Mouse (Mus musculus): Measurements from ENCODE around the gene Snx13.
A peak's percentile ranks its signal among the peaks of the same experiment; 100 is the strongest.

Snx13 gene

DNA sequence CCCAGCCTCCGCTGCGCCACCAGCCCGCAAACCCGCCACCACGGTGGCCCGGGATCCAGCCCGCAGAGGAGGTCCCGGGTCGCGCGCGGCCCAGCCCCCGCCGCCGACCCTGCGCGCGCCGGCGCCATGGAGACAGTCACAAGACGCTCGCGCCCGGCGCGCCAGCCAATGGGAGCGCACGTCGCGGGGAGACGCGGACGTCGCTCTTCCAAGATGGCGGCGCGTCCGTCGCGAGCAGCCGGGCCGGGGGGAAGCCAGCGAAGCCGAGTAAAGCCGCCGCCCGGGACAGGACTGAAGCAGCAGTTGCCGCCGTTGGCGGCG lies at the start of gene Snx13:
Gene Snx13 (plus strand): TSS at position 188 of the 321 bp plus-strand sequence.
- peak; percentile 95 for DNase-seq (ENCODE audit: low spot score)

DNA sequence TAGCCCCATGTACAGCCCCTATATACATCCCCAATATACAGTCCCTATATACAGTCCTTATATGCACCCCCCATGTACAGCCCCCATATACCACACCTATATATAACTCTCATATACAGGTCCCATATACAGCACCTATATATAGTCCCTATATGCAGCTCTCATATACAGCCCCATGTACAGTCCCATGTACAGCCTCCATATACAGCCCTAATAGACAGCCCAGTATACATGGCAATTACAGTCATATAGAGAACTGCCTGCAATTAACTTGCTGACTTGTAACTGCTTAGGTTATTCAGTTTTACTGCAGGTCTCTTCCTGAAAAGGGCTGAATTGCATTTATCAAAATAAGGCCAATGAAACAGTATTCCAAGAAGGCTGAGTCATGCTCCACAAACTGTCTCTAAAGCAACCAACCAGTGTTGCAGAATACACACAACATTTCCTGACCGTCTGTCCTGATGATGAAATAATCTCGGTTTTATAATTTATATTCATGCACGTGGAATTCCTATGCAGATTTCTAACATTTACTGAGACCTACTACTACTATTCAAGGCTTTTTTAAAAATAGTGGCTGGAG lies 49.3 kb upstream of the Snx13 start:
- DNase-seq (ENCODE audit: low spot score) = no peak

DNA sequence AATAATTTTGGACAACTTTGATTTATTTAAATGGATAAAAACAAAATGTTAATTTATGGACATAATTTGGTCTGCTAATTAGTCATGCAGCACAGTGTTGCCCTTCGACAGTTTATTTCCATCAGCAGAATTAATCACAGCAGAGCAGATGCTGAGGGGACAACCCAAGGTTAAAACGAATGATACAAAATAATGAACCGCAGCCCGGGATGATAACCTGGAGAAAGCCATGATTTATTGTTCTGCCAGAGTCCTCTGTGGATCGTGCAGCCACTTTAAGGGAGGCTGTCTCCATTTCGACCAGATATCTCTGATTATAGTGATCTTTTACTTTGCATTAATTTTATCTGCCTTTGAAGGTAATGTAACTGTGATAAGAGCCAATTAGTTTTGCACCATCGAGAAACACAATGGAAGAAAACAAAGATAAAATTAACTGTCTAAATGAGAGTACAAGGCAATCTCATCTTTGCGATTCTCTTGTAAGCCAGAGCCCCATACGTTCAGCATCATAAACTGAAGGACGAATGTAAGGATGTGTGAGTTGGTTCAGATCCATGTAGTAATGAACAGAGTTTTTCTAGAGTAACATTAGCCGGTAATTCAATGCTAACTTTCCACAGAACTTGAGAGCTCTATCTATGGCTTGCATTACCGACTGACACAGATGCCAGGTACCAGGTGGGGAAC lies 48.1 kb upstream of the Snx13 start:
- no peak for DNase-seq (ENCODE audit: low spot score)

DNA sequence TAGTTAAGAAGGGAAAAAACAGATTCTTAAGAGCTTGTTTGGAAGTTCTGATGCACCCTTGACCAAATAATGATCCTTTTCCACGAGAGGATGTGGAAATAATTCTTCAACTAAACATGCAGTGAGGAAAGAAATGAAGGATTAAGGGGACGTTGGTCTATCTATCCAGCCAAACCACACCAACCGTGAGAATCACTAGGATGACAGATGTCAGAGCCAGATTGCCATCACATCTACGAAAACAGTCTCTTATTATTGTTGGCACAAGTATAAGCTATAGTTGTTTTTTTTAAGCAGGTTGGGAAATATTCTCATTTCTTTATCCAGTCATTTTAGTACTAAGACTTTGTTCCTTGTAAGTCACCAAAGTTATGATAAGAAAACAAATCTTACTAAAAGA lies 46.7 kb upstream of the Snx13 start:
- DNase-seq (ENCODE audit: low spot score) = no peak

DNA sequence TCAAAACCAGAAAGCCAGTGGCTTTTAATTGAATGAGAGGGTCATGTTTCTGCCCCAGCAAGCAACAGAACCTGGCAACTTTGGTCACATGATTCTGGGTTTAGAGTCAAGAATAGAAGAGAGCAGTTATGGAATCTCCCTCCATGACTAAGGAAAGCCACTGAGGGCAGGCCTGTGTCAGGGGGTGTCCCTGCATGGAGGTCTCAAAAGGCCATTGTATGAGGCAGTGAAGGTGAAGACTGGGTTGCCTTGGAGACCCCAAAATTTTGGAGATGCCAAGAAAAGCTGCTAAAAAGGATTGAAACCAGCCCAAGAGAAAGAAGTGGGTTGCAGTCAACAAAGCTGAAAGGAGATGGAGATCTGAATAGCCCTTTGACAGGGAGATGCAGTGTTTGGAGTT lies 41.2 kb upstream of the Snx13 start:
- no peak for DNase-seq (ENCODE audit: low spot score)

DNA sequence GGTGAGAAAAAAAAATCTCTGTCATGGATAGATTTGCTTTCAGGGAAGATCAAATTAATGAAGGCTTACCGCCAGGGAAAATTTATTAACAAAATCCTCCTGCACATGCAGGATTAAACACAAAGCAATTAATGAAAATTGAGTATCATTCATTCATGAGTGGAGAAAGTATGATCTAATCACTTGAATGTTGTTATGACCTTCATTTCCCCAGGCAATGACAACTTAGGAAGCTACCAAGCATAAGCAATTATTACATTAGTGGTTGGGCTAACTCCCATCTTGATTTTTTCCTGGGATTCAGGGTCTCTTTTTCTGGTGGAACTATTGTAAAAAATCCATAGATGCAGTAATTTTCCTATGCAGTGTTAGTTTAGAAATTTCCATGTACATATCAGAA lies 39.1 kb upstream of the Snx13 start:
- DNase-seq (ENCODE audit: low spot score) = no peak

DNA sequence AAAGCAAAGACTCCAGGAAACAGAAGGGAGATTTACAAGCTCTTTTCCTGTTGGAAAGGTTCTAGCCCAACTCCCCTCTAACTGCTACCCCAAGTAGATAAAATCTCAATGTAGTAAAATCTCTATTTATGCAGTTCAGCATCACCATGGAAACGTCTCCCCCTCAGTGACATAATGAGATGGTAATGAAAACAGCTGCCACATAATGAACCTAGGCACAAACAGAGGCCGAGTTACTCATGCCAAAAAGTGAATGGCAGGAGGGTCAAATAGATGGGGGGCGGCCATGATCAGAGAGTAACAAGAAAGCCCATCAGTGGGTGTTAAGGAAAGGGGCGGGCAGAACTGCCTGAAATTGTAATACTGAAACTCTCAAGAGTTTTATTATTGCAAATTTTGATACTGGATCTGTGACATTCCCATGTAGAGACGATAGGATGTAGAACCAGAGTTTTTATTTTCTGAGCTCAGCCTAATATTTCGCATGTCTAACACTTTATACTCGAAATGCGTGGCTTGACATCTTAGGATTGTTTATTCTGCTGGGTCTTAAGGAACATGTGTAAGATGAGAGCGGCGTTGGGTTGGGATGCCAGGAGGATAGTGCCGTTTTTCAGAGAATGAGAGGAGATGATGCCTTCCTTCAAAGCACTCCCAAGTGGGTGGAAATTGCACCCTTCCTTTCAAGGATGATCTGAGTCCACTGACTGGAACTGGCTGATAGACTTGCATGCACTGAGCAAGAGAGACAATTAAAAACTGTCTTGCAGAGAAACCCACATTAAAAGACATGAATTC lies 38.4 kb upstream of the Snx13 start:
- peak; percentile 22 for DNase-seq (ENCODE audit: low spot score)

DNA sequence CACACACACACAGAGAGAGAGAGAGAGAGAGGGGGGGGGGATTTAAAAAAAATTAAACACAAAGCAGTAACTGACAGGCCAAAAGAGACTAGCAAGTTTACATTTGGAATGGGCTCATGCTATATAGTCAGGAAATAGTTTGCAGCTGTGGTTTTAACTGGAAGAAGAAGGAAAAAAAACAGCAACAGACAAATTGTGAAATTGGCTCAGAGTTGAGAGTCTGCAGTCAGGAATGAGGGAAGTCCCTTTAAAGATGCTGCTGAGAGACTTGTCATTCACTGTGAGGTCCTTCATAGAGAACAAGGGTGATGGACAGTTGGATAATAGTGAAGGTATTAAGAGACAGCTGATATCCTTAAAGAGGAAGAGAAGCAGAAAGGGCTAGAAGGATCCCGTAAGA lies 35.5 kb upstream of the Snx13 start:
- no peak for DNase-seq (ENCODE audit: low spot score)

DNA sequence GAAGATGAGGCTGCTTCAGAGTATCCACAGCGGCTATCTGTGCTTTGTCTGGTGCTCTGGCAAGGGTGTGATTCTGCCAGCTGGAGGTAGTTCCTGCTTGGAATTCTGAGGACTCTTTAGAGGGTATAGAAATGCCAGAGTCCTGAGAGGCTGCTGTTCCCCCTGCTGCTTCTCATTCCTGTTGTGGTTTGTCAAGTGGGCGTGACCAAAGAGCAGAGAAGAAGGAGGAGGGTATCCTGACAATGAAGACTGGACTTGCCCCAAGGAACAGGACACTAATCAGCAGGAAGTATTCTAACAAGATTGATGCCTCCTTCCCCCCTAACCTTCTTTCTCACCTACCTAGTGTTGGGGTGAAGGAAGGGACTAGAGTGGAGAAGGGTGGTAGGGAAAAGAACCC lies 33.0 kb upstream of the Snx13 start:
- DNase-seq (ENCODE audit: low spot score) = no peak

DNA sequence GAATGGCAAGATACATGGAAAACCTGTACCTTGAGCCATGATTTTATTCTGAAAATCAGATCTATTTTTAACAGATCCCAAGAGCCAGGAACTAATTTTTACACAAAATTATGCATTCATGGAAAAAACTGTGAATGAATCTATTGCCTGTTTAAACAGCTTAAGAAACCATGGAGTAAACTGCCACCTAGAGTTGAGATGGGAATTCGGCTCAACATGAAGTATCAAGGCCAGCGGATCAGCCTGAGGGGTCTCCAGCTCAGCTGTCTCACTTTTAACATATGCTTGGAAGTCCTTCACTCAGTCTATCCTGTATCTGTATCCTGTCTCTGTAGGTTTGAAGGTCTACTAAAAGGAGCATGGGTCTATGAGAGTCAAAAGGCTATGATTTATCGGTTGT lies 30.9 kb upstream of the Snx13 start:
- peak; percentile 39 for DNase-seq (ENCODE audit: low spot score)

DNA sequence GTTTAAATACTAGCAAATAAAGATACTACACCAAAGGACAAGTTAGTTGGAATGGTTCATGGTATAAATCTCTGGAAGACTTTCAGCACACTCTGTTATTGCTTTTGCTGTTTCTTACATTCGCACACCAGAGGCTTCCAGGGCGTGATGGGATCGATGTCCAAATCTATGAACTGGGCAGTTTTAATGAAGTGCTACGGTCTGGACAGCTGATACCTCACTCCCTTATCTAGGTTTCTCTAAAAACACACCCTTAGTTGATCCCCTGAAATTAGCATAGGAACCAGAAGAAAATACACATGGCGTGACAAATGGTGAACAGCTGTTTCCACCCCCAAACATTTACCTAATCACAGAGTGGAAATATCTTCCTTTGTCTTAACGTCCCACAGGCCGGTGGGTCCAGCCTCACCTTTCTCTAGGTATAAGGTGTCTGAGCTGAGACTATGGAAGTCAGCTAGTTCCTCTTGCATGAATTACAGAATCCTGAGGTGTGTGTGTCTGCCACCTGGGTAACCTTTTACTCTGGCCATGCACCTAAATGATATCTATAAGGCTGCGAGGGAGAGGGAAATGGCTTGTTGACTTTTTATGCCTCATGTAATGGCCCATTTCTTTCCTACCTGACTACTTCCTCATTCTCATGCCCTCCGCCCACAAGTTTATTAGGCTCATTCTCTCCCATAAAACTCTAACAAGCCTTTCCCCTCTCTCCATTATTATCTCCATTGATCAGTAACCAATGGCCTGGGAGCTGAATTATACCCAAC lies 30.3 kb upstream of the Snx13 start:
- DNase-seq (ENCODE audit: low spot score) = no peak

DNA sequence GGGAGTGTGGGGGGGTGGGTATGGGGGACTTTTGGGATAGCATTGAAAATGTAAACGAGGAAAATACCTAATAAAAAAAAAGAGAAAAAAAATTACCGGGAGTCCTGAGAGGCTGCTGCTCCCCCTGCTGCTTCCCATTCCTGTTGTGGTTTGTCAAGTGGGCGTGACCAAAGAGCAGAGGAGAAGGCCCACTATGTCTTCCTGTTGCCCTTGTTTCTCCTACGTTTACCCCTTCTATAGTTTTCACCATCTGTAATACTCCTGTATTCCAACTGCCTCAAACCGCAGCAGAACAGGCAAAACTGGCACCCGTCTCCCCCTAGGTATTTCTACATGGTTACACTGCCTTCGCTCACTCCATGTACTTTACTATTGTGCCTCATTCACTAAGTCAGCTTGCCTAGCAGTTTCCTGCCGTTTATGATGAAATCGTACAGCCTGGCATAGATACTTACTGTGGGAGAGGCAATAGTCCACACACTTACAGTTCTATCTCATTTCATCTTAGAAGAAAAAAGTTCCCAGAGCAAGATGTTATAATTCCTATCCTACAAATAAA lies 28.2 kb upstream of the Snx13 start:
- DNase-seq (ENCODE audit: low spot score) = no peak

DNA sequence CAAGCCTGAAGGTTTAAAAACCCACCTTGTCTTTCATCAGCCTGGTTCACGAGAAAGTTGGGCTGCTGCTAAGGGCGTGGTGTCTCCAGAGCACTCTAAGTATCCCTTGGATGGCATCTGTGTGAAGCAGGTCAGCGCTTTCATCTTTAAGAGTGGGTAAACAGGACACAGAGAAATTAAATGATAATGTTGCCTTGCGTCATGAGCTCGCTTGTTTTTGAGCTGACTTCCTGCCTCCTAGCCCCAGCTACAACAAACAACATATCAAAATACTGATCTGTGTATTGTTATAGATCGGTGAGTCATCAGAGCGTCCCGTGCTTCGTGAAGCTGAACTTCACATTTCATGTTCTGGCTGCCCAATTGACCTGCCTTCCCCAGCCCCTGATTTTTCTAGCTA lies 25.7 kb upstream of the Snx13 start:
- DNase-seq (ENCODE audit: low spot score) = no peak

DNA sequence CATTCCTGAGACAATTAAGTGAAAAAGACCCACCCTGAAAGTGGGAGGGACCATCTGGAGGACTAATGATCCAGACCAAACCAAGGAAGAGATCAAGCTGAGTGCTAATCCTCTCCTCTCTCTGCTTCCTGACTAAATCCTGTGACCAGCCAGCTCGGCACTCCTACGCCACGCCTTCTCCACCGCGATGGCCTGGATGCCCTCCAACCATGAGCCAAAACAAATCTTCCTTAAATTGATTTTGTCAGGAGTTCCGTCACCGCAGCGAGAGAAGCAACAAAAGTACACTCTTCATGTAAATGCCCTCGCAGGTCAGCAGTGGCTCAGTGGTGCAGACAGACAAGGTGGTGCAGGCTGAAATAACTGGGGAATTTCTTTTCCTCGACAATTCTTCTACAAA lies 24.9 kb upstream of the Snx13 start:
- DNase-seq (ENCODE audit: low spot score) = no peak

DNA sequence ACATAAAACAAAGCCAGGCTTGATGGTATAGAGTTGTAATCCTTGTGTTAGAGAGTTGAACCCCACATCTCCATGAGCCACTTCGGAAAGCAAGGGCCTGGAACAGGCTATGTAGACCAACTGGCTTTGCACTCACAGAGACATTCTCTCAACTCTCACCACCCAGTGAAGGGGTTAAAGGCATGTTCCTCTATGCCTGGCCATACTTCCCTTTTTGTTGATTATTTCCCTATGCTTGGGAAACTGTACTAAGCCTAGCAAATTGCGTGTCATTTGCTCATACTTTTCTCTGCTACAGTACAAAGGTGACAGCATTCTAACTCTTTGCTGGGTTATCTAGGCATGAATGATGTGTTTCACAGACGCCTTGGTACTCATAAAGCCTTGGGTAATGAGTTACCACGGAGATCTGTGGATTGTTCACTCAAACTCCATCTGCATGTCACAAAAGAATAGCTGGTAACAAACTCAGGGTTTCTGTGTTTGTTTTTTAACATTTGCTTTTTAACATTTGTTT lies 21.0 kb upstream of the Snx13 start:
- DNase-seq (ENCODE audit: low spot score) = no peak

DNA sequence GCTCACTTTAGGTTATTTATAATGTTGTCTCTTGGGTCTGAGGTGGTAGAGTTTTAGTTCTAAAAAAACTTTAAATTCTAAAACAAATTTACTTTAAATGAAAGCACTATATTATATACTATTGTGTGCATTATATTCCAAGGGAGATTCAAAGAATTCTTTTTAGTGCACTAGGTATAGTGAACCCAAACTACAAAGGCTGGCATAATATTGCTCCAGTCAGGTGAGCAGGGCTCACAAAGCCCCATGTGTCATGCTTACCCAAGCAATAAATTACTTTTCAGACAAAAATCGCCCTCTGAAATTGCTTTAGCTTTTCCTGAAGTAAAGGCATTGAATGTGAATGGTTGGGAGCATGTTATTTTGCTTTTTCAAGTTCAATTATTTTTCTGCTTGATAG lies 19.5 kb upstream of the Snx13 start:
- DNase-seq (ENCODE audit: low spot score) = no peak

DNA sequence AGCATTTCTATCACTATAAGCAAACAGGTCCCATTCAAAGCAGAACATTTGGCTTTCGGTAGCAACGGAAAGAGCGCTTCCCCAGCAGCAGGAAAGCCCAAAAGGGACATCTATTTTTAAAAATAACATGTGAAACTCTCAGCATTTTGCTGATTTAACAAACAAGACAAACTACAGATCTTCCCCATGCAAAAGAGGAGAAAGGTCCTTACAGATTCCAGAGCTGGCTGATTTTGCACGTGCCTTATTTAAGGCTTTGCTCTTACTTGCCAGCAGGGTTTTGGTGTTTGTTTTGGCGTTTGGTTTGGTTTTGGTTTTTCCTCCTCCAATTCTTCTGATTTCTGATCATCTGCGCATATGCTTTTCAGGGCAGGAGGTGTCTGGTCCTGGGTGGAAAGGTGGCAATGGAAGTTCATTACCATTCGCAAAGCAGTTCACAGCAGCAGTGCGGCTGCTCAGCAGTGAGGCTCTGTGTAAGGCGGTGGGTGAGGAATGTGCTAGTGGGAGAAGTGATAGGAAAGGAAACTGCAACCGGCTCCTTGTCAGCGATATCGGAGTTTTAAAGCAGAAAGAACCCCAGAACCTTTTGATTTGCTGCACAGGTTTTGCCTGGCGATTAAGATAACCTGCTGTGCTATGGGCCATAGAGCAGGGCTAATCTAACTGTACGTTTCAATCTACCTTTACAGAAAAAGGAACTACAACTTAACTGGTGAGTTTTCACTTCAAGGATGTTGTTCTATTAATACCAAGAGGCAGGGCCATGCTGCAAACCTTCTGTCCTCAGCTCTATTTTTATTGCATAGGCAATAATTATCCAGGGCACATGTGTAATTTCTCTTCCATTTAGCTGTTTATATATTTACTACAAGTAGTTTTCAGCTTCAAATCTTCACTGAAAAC lies 8.1 kb upstream of the Snx13 start:
- no peak for DNase-seq (ENCODE audit: low spot score)

DNA sequence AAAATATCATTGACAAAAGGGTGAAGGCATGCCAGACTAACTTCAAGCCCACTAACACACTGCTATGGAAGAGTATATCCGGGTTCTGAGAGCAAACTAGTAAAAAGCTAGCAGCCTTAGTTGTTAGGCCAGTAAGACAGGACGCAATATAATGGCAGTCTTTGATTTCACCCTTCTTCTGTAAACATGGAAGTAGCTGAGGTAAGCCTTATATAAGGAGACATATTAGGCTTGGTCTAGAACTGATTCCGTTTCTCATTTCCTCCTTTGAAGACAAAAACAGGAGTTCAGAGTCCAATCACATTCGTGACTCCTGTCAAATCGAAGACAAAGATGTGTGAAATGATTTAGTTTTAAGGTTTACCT lies 7.4 kb upstream of the Snx13 start:
- no peak for DNase-seq (ENCODE audit: low spot score)

DNA sequence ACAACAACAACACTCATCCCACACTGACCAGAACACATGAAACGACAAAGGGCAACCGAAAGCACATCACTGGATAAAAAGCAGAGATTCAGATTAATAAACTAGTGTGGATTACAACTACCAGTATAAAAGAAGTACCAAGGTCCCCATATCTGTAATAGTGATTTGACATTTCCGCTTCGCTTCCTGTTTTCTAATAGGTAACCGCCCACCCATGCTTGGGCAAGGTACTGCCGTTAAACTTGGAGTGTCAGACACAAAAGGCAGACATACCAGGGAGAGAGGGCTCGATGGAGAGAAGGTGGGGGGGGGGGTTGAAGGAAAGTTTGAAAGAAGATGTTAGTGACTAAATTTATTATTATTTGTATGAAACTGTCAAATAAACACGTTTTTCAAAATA lies 5.0 kb upstream of the Snx13 start:
- DNase-seq (ENCODE audit: low spot score) = no peak

DNA sequence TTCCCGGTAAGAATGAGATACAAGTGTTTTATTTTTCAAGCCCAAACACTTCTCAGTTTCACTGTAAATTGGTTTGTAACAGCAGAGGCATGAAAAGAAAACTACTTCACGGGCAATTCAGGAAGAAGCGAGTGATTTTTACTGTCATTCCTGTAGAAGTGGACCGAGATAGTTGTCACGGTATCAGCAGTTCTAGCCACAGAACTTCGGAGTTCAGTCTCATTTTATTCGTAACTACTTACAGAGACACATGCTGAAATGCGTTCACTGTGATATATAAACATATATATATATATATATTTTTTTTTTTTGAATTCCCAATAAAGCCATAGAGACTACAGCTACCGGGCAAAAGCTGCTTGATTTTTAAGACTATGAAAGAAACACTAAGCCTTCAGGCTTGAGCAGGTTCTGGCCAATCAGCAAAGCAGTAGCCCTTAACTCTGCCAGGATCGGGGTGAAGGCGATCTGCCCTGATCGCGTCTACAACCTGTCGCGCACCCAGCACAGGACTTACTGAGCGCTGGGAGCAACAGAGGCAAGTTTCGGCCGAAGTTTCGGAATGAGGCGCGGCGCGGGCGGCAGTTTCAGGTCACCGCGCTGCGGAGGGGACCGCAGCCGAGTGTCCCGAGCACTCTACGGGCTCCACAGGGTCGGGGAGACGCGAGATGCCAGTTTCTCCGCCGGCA lies 532 bp upstream of the Snx13 start:
- no peak for DNase-seq (ENCODE audit: low spot score)
